In the genomic region with DNA sequence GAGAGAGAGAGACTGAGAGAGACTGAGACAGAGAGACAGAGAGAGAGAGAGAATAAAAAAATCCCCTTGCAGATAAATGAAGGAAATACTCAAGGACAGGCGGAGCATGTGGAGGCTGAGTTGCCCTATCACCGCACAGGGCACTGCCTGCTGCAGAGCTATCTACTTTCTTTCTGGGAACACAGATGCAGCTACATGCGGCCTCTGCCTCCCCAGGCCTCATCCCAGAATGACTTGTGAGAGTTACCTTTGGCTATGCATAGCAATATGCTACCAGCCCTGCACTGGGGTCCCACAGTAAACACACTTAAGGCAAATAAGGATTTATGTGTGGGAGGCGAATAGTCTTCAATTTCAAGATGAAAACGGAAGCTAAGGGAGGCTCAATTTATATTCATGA, we compare ENCODE assay signal across 13 mouse cellular contexts.
DNase-seq lines count a peak whose midpoint lies in the region; ATAC-seq and TF ChIP-seq lines count a peak whose summit lies in the region.
"Had no signal": no experiment of that assay in that cellular context is flagged by ENCODE, and none has a peak within 500 bp of the region (broad histone marks: within the 10 kb centered on the region; RNA-seq: fewer than 3 reads in every experiment).

No protein-coding gene starts in this region.

- no peak overlapping the region for H3K9ac ChIP-seq in kidney, embryonic 14.5 days (ENCODE audit: low read depth, low read length)
- H3K9ac ChIP-seq in heart, embryonic 12.5 days, result 0 out of 2 replicates have a peak overlapping the region, but pooled peaks have one; percentile 50
- H3K9ac ChIP-seq in midbrain, embryonic 14.5 days (replicated peaks; ENCODE audit: low read length), result no peak overlapping the region
- no peak overlapping the region for H3K9ac ChIP-seq in stomach, postnatal 0 days (ENCODE audit: low read length)
- H3K9ac ChIP-seq in kidney, embryonic 15.5 days, result no peak overlapping the region
- H3K9ac ChIP-seq: lung, embryonic 15.5 days; neural tube, embryonic 12.5 days had no signal

- no peaks in the 10 kb centered on the region for H3K9me3 ChIP-seq in kidney, embryonic 14.5 days (ENCODE audit: control insufficient read depth, low read length)
- H3K9me3 ChIP-seq in heart, embryonic 12.5 days (replicated peaks), result no peaks in the 10 kb centered on the region
- no peaks in the 10 kb centered on the region for H3K9me3 ChIP-seq in midbrain, embryonic 14.5 days (ENCODE audit: control insufficient read depth, low read length)
- H3K9me3 ChIP-seq in stomach, postnatal 0 days (ENCODE audit: control insufficient read depth, low read length), result no peaks in the 10 kb centered on the region
- no peaks in the 10 kb centered on the region for H3K9me3 ChIP-seq in kidney, embryonic 15.5 days (replicated peaks)
- H3K9me3 ChIP-seq: lung, embryonic 15.5 days; neural tube, embryonic 12.5 days had no signal

- H3K4me3 ChIP-seq in kidney, embryonic 14.5 days (ENCODE audit: low read length), result no peak overlapping the region
- no peak overlapping the region for H3K4me3 ChIP-seq in heart, embryonic 12.5 days
- no peak overlapping the region for H3K4me3 ChIP-seq in midbrain, embryonic 14.5 days (replicated peaks; ENCODE audit: low read depth, low read length)
- H3K4me3 ChIP-seq in stomach, postnatal 0 days (ENCODE audit: low read depth, low read length), result no peak overlapping the region
- H3K4me3 ChIP-seq in kidney, embryonic 15.5 days (replicated peaks), result no peak overlapping the region
- H3K4me3 ChIP-seq: lung, embryonic 15.5 days; neural tube, embryonic 12.5 days had no signal

- H3K4me2 ChIP-seq in kidney, embryonic 14.5 days (replicated peaks; ENCODE audit: low read depth, low read length), result no peak overlapping the region
- peak overlapping the region; percentile 33 for H3K4me2 ChIP-seq in heart, embryonic 12.5 days
- H3K4me2 ChIP-seq in midbrain, embryonic 14.5 days (ENCODE audit: low read length), result no peak overlapping the region
- no peak overlapping the region for H3K4me2 ChIP-seq in stomach, postnatal 0 days (replicated peaks; ENCODE audit: low read depth)
- no peak overlapping the region for H3K4me2 ChIP-seq in kidney, embryonic 15.5 days
- H3K4me2 ChIP-seq: lung, embryonic 15.5 days; neural tube, embryonic 12.5 days had no signal

- H3K27me3 ChIP-seq in kidney, embryonic 14.5 days (ENCODE audit: control insufficient read depth, insufficient read depth, low read length), result no peaks in the 10 kb centered on the region
- no peaks in the 10 kb centered on the region for H3K27me3 ChIP-seq in heart, embryonic 12.5 days (replicated peaks)
- H3K27me3 ChIP-seq in midbrain, embryonic 14.5 days (ENCODE audit: control insufficient read depth, insufficient read depth, low read length), result no peaks in the 10 kb centered on the region
- no peaks in the 10 kb centered on the region for H3K27me3 ChIP-seq in stomach, postnatal 0 days (ENCODE audit: control insufficient read depth, insufficient read depth, low read length)
- no peaks in the 10 kb centered on the region for H3K27me3 ChIP-seq in kidney, embryonic 15.5 days
- H3K27me3 ChIP-seq: lung, embryonic 15.5 days; neural tube, embryonic 12.5 days had no signal

- peaks cover 6% of the 10 kb centered on the region for H3K4me1 ChIP-seq in kidney, embryonic 14.5 days (ENCODE audit: control insufficient read depth, insufficient read depth, low read length)
- peaks cover 15% of the 10 kb centered on the region for H3K4me1 ChIP-seq in heart, embryonic 12.5 days (replicated peaks)
- peaks cover 30% of the 10 kb centered on the region for H3K4me1 ChIP-seq in midbrain, embryonic 14.5 days (ENCODE audit: control insufficient read depth, insufficient read depth, low read length)
- H3K4me1 ChIP-seq in stomach, postnatal 0 days (replicated peaks; ENCODE audit: control insufficient read depth, insufficient read depth), result no peaks in the 10 kb centered on the region
- peaks cover 10% of the 10 kb centered on the region; the same call in 1 of the 2 replicates for H3K4me1 ChIP-seq in kidney, embryonic 15.5 days
- H3K4me1 ChIP-seq: lung, embryonic 15.5 days had no signal

- WGBS in kidney, embryonic 14.5 days, result 19% methylated on average over 5 of the region's 5 CpGs
- 16% methylated on average over 5 of the region's 5 CpGs for WGBS in heart, embryonic 12.5 days
- WGBS in midbrain, embryonic 14.5 days, result 37% methylated on average over 5 of the region's 5 CpGs
- WGBS in stomach, postnatal 0 days, result 35% methylated on average over 5 of the region's 5 CpGs
- WGBS in kidney, embryonic 15.5 days, result 18% methylated on average over 5 of the region's 5 CpGs

- no peak for TF ChIP-seq EP300 in stomach, postnatal 0 days (optimal IDR thresholded peaks at IDR 0.05)

- no peak overlapping the region for H3K27ac ChIP-seq in kidney, embryonic 14.5 days (ENCODE audit: low read depth, low read length)
- peak overlapping the region; percentile 84 for H3K27ac ChIP-seq in heart, embryonic 12.5 days (ENCODE audit: poor library complexity, severe bottlenecking)
- peak overlapping the region; percentile 71 for H3K27ac ChIP-seq in midbrain, embryonic 14.5 days (replicated peaks; ENCODE audit: low read depth, low read length)
- no peak overlapping the region for H3K27ac ChIP-seq in stomach, postnatal 0 days (replicated peaks)
- no peak overlapping the region for H3K27ac ChIP-seq in kidney, embryonic 15.5 days
- H3K27ac ChIP-seq: lung, embryonic 15.5 days; neural tube, embryonic 12.5 days had no signal

- TF ChIP-seq CTCF in stomach, postnatal 0 days (IDR thresholded peaks at IDR 0.05; ENCODE audit: low read depth), result no peak

- peak; percentile 60; the same call in 1 of the 2 replicates for ATAC-seq in kidney, embryonic 14.5 days (ENCODE audit: low FRiP score, low TSS enrichment)
- no peak for ATAC-seq in heart, embryonic 12.5 days (ENCODE audit: insufficient number of reproducible peaks, low FRiP score)
- ATAC-seq in midbrain, embryonic 14.5 days (ENCODE audit: low FRiP score, low TSS enrichment), result no peak
- no peak for ATAC-seq in stomach, postnatal 0 days (ENCODE audit: low FRiP score, low TSS enrichment)
- ATAC-seq in kidney, embryonic 15.5 days (replicated peaks; ENCODE audit: low FRiP score), result no peak

- peak; percentile 17 for DNase-seq in adrenal gland, adult 2 months
- DNase-seq in adrenal gland, postnatal 4 days (ENCODE audit: low spot score in 2 of 2), result no peak
- no peak for DNase-seq in kidney, adult 9 months
- no peak for DNase-seq in midbrain, embryonic 14.5 days
- DNase-seq in stomach, postnatal 0 days (ENCODE audit: low spot score), result no peak
- DNase-seq: cerebellum, adult 8-10 months; thymus, postnatal 36 days had no signal

- H3K36me3 ChIP-seq in kidney, embryonic 14.5 days (ENCODE audit: control insufficient read depth, insufficient read depth, low read length), result no peaks in the 10 kb centered on the region
- H3K36me3 ChIP-seq in heart, embryonic 12.5 days, result no peaks in the 10 kb centered on the region
- H3K36me3 ChIP-seq in midbrain, embryonic 14.5 days (ENCODE audit: control insufficient read depth, insufficient read depth, low read length), result no peaks in the 10 kb centered on the region
- no peaks in the 10 kb centered on the region for H3K36me3 ChIP-seq in stomach, postnatal 0 days (ENCODE audit: control insufficient read depth, insufficient read depth, low read length)
- H3K36me3 ChIP-seq in kidney, embryonic 15.5 days, result no peaks in the 10 kb centered on the region
- H3K36me3 ChIP-seq: G1E; lung, embryonic 15.5 days; neural tube, embryonic 12.5 days had no signal

Comparison
In these comparisons a context has a peak if more than half of its experiments do, and no peak if none do; other contexts are left out.
1. H3K27ac ChIP-seq: peak in heart, embryonic 12.5 days (single experiment) and midbrain, embryonic 14.5 days (single experiment); none in kidney, embryonic 14.5 days (single experiment), stomach, postnatal 0 days (single experiment) and kidney, embryonic 15.5 days (single experiment).